Mouse (Mus musculus) small intestine, adult 2 months (tissue): ENCODE results near the gene Ifnab.

Source experiments
- CTCF ChIP-seq: fragments of 200-500 bp; IDR thresholded peaks from 2 replicates; pipeline ENCODE4 v1.5.1; 2012; ENCODE audit warnings: low read depth, mild to moderate bottlenecking, control low read depth, inconsistent platforms, low read length, moderate library complexity, mixed read lengths; ENCODE audit not compliant: insufficient replicate concordance, insufficient read length; ENCODE audit errors: extremely low read depth
- POLR2A ChIP-seq: fragments of 200-500 bp; IDR thresholded peaks from 2 replicates; pipeline ENCODE4 v1.6.1; 2012; ENCODE audit warnings: low read depth, mild to moderate bottlenecking, control low read depth, inconsistent platforms, low read length, moderate library complexity

DNA sequence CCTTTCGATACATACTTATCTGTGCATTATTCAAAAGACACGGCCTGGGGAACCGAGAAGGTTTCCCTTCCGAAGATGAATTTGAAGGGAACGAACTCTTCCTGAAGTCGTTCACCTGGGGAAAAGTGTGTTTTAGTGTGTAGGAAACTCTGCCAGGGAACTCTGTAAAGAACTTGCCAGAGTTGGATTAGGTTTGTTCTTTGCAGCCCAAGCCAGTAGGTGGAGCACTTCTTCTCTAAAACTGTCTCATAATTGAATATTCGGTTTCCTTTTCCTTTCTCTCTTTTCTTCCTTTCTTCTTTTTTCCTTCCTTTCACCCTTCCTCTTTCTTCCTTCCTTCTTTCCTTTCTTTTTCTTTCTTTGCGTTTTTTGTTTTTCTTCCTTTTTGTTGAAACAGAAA lies 10.8 kb downstream of the Ifnab start:
- TF ChIP-seq CTCF (no peak), POLR2A (no peak)
